Mouse (Mus musculus): ENCODE measurements around the gene Csn3.

DNA sequence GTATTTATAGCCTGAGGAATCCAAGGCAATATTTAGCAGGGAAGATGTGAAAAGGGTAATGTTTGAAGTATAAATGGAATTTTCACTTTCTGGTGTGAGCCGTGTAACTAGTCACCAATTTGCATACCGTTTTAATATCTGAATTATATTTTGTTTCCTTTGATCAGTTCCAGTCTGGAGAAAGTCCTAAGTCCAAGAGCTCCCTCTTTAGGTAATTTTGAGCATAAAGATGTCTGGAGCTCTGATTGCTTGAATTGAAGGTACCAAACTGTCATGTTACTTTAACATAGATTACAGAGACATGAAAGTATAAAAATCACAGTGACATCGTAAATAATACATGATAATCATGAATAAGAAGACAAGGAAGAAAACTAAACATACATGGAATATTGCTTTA lies 15.4 kb downstream of the Csn3 start:
- TF ChIP-seq CTCF (IDR thresholded peaks at IDR 0.05; ENCODE audit: low read depth, low read length) (no peak), POLR2AphosphoS5 (IDR thresholded peaks at IDR 0.05; ENCODE audit: insufficient replicate concordance, low read depth, low read length) (no peak)

All from G1E (cell line).